Mouse (Mus musculus) adrenal gland, adult (tissue): ENCODE data around the gene Fbxo2.
A peak's percentile ranks its signal among the peaks of the same experiment; 100 is the strongest.

Experiments
- DNase-seq, 2 experiments: peaks; one replicate each; pipeline ENCODE4 v3.0.0; 2022 to 2023; ENCODE audit warnings: low spot score in 1 of 2; ENCODE audit not compliant: inconsistent age in 2 of 2

The Fbxo2 gene

GRCm38 (mm10) chr4:148140098-148141011 is 20.1 kb upstream of the Fbxo2 start:
- peak; percentile 95 to 99 for DNase-seq

- DNase-seq: peak in 1 of 2 experiments; percentile 12
Observed at GRCm38 (mm10) chr4:148143721-148144120, 16.7 kb upstream of the Fbxo2 start.

GRCm38 (mm10) chr4:148147714-148148113 is 12.7 kb upstream of the Fbxo2 start:
- DNase-seq: peak; percentile 8 to 25

GRCm38 (mm10) chr4:148149540-148149939 is 10.9 kb upstream of the Fbxo2 start:
- DNase-seq: no peak

- peak in 1 of 2 experiments; percentile 29 for DNase-seq
Observed at GRCm38 (mm10) chr4:148150242-148150641, 10.2 kb upstream of the Fbxo2 start.

- no peak for DNase-seq
Observed at GRCm38 (mm10) chr4:148150953-148151266, 9.5 kb upstream of the Fbxo2 start.

GRCm38 (mm10) chr4:148151267-148152168 is 8.9 kb upstream of the Fbxo2 start, which contains the start of gene Fbxo6:
Gene Fbxo6, minus strand, starts transcription at chr4:148152140.
- DNase-seq: peak; percentile 93 to 96

- DNase-seq: no peak
Observed at GRCm38 (mm10) chr4:148152547-148152946, 7.9 kb upstream of the Fbxo2 start.

- DNase-seq: no peak
Observed at GRCm38 (mm10) chr4:148154006-148154405, 6.4 kb upstream of the Fbxo2 start.

- peak in 1 of 2 experiments; percentile 80 for DNase-seq
Observed at GRCm38 (mm10) chr4:148154982-148155381, 5.4 kb upstream of the Fbxo2 start.

GRCm38 (mm10) chr4:148158436-148159348 is 1.7 kb upstream of the Fbxo2 start:
- DNase-seq: peak; percentile 50 to 71

GRCm38 (mm10) chr4:148159544-148160435 is 631 bp upstream of the Fbxo2 start:
- peak; percentile 98 to 100 for DNase-seq

- peak; percentile 90 to 92 for DNase-seq
Observed at GRCm38 (mm10) chr4:148164002-148164439, 3.6 kb downstream of the Fbxo2 start.

- no peak for DNase-seq
Observed at GRCm38 (mm10) chr4:148164461-148164860, 4.0 kb downstream of the Fbxo2 start.

- peak in 1 of 2 experiments; percentile 26 for DNase-seq
Observed at GRCm38 (mm10) chr4:148165551-148165950, 5.1 kb downstream of the Fbxo2 start.

GRCm38 (mm10) chr4:148166431-148166830 is 6.0 kb downstream of the Fbxo2 start:
- DNase-seq: peak in 1 of 2 experiments; percentile 45

GRCm38 (mm10) chr4:148166986-148167385 is 6.6 kb downstream of the Fbxo2 start:
- peak; percentile 62 to 84 for DNase-seq

- peak in 1 of 2 experiments; percentile 82 for DNase-seq
Observed at GRCm38 (mm10) chr4:148168287-148168686, 7.9 kb downstream of the Fbxo2 start.

GRCm38 (mm10) chr4:148169586-148169985 is 9.2 kb downstream of the Fbxo2 start:
- DNase-seq: no peak
